Mouse (Mus musculus) myocyte (in vitro differentiated cells): ENCODE measurements around the gene Fbxo42. TPM values are rescaled to one million over a fixed set of nuclear protein-coding genes. Genes with fewer than 3 reads are reported as not detected.

ENCODE experiments used
- H3K27me3 ChIP-seq: one replicate; pipeline ENCODE4 v1.6.1; 2011; ENCODE audit not compliant: control insufficient read depth, insufficient read depth, insufficient read length
- H3K36me3 ChIP-seq: one replicate; pipeline ENCODE4 v1.6.1; 2011; ENCODE audit not compliant: control insufficient read depth, insufficient read depth
- H3K4me2 ChIP-seq: one replicate; pipeline ENCODE4 v1.6.1; 2011; ENCODE audit warnings: low read depth, control low read depth
- H3K4me3 ChIP-seq: one replicate; pipeline ENCODE4 v1.5.1; 2011; ENCODE audit warnings: mild to moderate bottlenecking, control low read depth, moderate library complexity
- H3K79me2 ChIP-seq: one replicate; pipeline ENCODE4 v1.6.1; 2011; ENCODE audit not compliant: control insufficient read depth, insufficient read depth
- H3ac ChIP-seq: one replicate; pipeline ENCODE4 v1.6.1; 2011; ENCODE audit not compliant: control insufficient read depth, insufficient read length
- CEBPB ChIP-seq: IDR thresholded peaks from 2 replicates; pipeline ENCODE4 v1.6.1; 2011; ENCODE audit warnings: mild to moderate bottlenecking, moderate library complexity; ENCODE audit not compliant: poor library complexity, insufficient read depth, severe bottlenecking
- E2F4 ChIP-seq: IDR thresholded peaks from one replicate; pipeline ENCODE4 v1.6.1; 2011; ENCODE audit warnings: mild to moderate bottlenecking, control low read depth, moderate library complexity; ENCODE audit not compliant: insufficient read depth
- MAX ChIP-seq: IDR thresholded peaks from one replicate; pipeline ENCODE4 v1.6.1; 2011; ENCODE audit warnings: low read depth, mild to moderate bottlenecking, control low read depth
- MYOD1 ChIP-seq, 3 experiments: IDR thresholded peaks; one replicate each; pipeline ENCODE4 v1.6.1; 2011; ENCODE audit warnings: control low read depth in 2 of 3, low read depth in 2 of 3, mild to moderate bottlenecking in 2 of 3, moderate library complexity in 1 of 3; ENCODE audit not compliant: insufficient read length in 2 of 3, control insufficient read depth in 1 of 3
- MYOG ChIP-seq, 3 experiments: IDR thresholded peaks; one replicate each; pipeline ENCODE4 v1.6.1; 2011; ENCODE audit warnings: control low read depth in 2 of 3, low read depth in 2 of 3, mild to moderate bottlenecking in 2 of 3; ENCODE audit not compliant: insufficient read length in 2 of 3, control insufficient read depth in 1 of 3, insufficient read depth in 1 of 3
- POLR2A ChIP-seq: IDR thresholded peaks from one replicate; pipeline ENCODE4 v1.6.1; 2011; ENCODE audit warnings: low read depth, mild to moderate bottlenecking, control low read depth, moderate library complexity; ENCODE audit not compliant: insufficient read length
- POLR2AphosphoS2 ChIP-seq: IDR thresholded peaks from one replicate; pipeline ENCODE4 v1.6.1; 2011; ENCODE audit warnings: low read depth, control low read depth; ENCODE audit not compliant: insufficient read length
- REST ChIP-seq: IDR thresholded peaks from one replicate; pipeline ENCODE4 v1.6.1; 2011; ENCODE audit warnings: mild to moderate bottlenecking, control low read depth, moderate library complexity; ENCODE audit not compliant: insufficient read depth, insufficient read length
- SRF ChIP-seq: IDR thresholded peaks from one replicate; pipeline ENCODE4 v1.6.1; 2011; ENCODE audit warnings: low read depth; ENCODE audit not compliant: control insufficient read depth, insufficient read length
- TCF12 ChIP-seq: IDR thresholded peaks from one replicate; pipeline ENCODE4 v1.6.1; 2011; ENCODE audit warnings: mild to moderate bottlenecking, control low read depth; ENCODE audit not compliant: poor library complexity, insufficient read depth, severe bottlenecking
- TCF3 ChIP-seq: IDR thresholded peaks from one replicate; pipeline ENCODE4 v1.6.1; 2011; ENCODE audit warnings: low read depth, control low read depth; ENCODE audit not compliant: insufficient read length
- USF1 ChIP-seq: IDR thresholded peaks from one replicate; pipeline ENCODE4 v1.6.1; 2011; ENCODE audit warnings: low read depth, mild to moderate bottlenecking, control low read depth, moderate library complexity
- polyA plus RNA-seq: library from polyadenylated mRNA; unstranded; fragments of >200 nt; fragmentation: generic; extraction: Trizol; gene quantifications from one replicate; pipeline ENCODE4 v1.2.1, GENCODE M21; 2012; ENCODE audit warnings: missing spikeins

Fbxo42 gene
- polyA plus RNA-seq, 1 experiment: 13.2 TPM

- no peaks in the 10 kb centered on the region for H3K79me2 ChIP-seq
- H3K4me3 ChIP-seq: no peak overlapping the region
- H3K27me3 ChIP-seq: no peaks in the 10 kb centered on the region
- no peak overlapping the region for H3K4me2 ChIP-seq
- H3ac ChIP-seq: no peak overlapping the region
- H3K36me3 ChIP-seq: peaks cover 6% of the 10 kb centered on the region
- TF ChIP-seq REST (no peak), E2F4 (no peak), MYOG (IDR thresholded peaks at IDR 0.05; ENCODE audit: control insufficient read depth in 1 of 3, insufficient read depth in 1 of 3, insufficient read length in 2 of 3, low read depth in 2 of 3) (no peak), TCF12 (no peak), MYOD1 (IDR thresholded peaks at IDR 0.05; ENCODE audit: control insufficient read depth in 1 of 3, insufficient read length in 2 of 3, low read depth in 2 of 3) (no peak), MAX (no peak), SRF (no peak), POLR2AphosphoS2 (no peak), CEBPB (no peak), USF1 (no peak), POLR2A (no peak), TCF3 (no peak)
Measured at GRCm38 (mm10) chr4:141247776-141248613, 100.3 kb downstream of the Fbxo42 start.

GRCm38 (mm10) chr4:141248614-141248978 is 100.9 kb downstream of the Fbxo42 start:
- no peak overlapping the region for H3K4me3 ChIP-seq
- H3K79me2 ChIP-seq: no peaks in the 10 kb centered on the region
- no peak overlapping the region for H3ac ChIP-seq
- H3K36me3 ChIP-seq: peaks cover 6% of the 10 kb centered on the region
- no peak for TF ChIP-seq POLR2AphosphoS2
- TF ChIP-seq SRF: no peak
- TF ChIP-seq MAX: no peak
- no peaks in the 10 kb centered on the region for H3K27me3 ChIP-seq
- no peak overlapping the region for H3K4me2 ChIP-seq

- Histone ChIP-seq H3K4me3 (no peak overlapping the region), H3K79me2 (no peaks in the 10 kb centered on the region), H3K36me3 (peaks cover 6% of the 10 kb centered on the region), H3K4me2 (no peak overlapping the region), H3ac (no peak overlapping the region), H3K27me3 (no peaks in the 10 kb centered on the region)
- TF ChIP-seq POLR2AphosphoS2 (no peak), CEBPB (no peak), USF1 (no peak), MYOD1 (IDR thresholded peaks at IDR 0.05; ENCODE audit: control insufficient read depth in 1 of 3, insufficient read length in 2 of 3, low read depth in 2 of 3) (no peak), REST (no peak), MAX (no peak), TCF3 (no peak), MYOG (IDR thresholded peaks at IDR 0.05; ENCODE audit: control insufficient read depth in 1 of 3, insufficient read depth in 1 of 3, insufficient read length in 2 of 3, low read depth in 2 of 3) (no peak), POLR2A (no peak), SRF (no peak), E2F4 (no peak)
Measured at GRCm38 (mm10) chr4:141249383-141249782, 101.7 kb downstream of the Fbxo42 start.

- Histone ChIP-seq H3K36me3 (peaks cover 6% of the 10 kb centered on the region), H3K4me3 (no peak overlapping the region), H3K79me2 (no peaks in the 10 kb centered on the region), H3K27me3 (no peaks in the 10 kb centered on the region), H3K4me2 (no peak overlapping the region), H3ac (no peak overlapping the region)
- TF ChIP-seq SRF (no peak), REST (no peak), TCF12 (no peak), E2F4 (no peak), POLR2A (no peak), MYOG (IDR thresholded peaks at IDR 0.05; ENCODE audit: control insufficient read depth in 1 of 3, insufficient read depth in 1 of 3, insufficient read length in 2 of 3, low read depth in 2 of 3) (no peak), POLR2AphosphoS2 (no peak), MYOD1 (IDR thresholded peaks at IDR 0.05; ENCODE audit: control insufficient read depth in 1 of 3, insufficient read length in 2 of 3, low read depth in 2 of 3) (no peak), CEBPB (no peak), USF1 (no peak), MAX (no peak), TCF3 (no peak)
Measured at GRCm38 (mm10) chr4:141251071-141251470, 103.4 kb downstream of the Fbxo42 start.

- Histone ChIP-seq H3K36me3 (peaks cover 6% of the 10 kb centered on the region), H3K79me2 (no peaks in the 10 kb centered on the region), H3K4me2 (no peak overlapping the region), H3ac (no peak overlapping the region), H3K4me3 (no peak overlapping the region), H3K27me3 (no peaks in the 10 kb centered on the region)
- no peak for TF ChIP-seq CEBPB
- TF ChIP-seq E2F4: no peak
- TF ChIP-seq POLR2A: no peak
- TF ChIP-seq MYOG (IDR thresholded peaks at IDR 0.05; ENCODE audit: control insufficient read depth in 1 of 3, insufficient read depth in 1 of 3, insufficient read length in 2 of 3, low read depth in 2 of 3): no peak
- TF ChIP-seq TCF3: no peak
- TF ChIP-seq TCF12: no peak
- TF ChIP-seq SRF: no peak
- TF ChIP-seq REST: no peak
- no peak for TF ChIP-seq USF1
- no peak for TF ChIP-seq MYOD1 (IDR thresholded peaks at IDR 0.05; ENCODE audit: control insufficient read depth in 1 of 3, insufficient read length in 2 of 3, low read depth in 2 of 3)
- TF ChIP-seq MAX: no peak
- no peak for TF ChIP-seq POLR2AphosphoS2
Measured at GRCm38 (mm10) chr4:141252641-141253040, 104.9 kb downstream of the Fbxo42 start.
